Mouse (Mus musculus) embryonic facial prominence, embryonic 14.5 days (tissue): ENCODE data around the gene Tbx4. TPM values are rescaled to one million over a fixed set of nuclear protein-coding genes. Genes with fewer than 3 reads are reported as not detected.

Experiments used
- ATAC-seq: fragments of 200-750 bp; cut with Nextera tagmentation; 2 replicates; pipeline ENCODE4 v1.8.0; 2017; ENCODE audit warnings: low read depth, moderate number of reproducible peaks, moderate TSS enrichment
- DNase-seq: peaks from one replicate; pipeline ENCODE4 v3.0.0-alpha.2; 2015; ENCODE audit warnings: low spot score
- H3K27ac ChIP-seq: fragments of 300-500 bp; sonication (generic); replicated peaks from 2 replicates; pipeline ENCODE4 v1.5.1; 2014; ENCODE audit warnings: low read depth, mild to moderate bottlenecking, low read length, moderate library complexity
- H3K27me3 ChIP-seq: fragments of 300-500 bp; sonication (generic); replicated peaks from 2 replicates; pipeline ENCODE4 v1.6.1; 2014; ENCODE audit warnings: low read length; ENCODE audit not compliant: control insufficient read depth, insufficient read depth
- H3K36me3 ChIP-seq: fragments of 300-500 bp; sonication (generic); 2 replicates; pipeline ENCODE4 v1.6.1; 2014; ENCODE audit warnings: low read length, mixed read lengths; ENCODE audit not compliant: control insufficient read depth, insufficient read depth
- H3K4me1 ChIP-seq: fragments of 300-500 bp; sonication (generic); 2 replicates; pipeline ENCODE4 v1.6.1; 2014; ENCODE audit warnings: antibody characterized with exemption, low read length; ENCODE audit not compliant: control insufficient read depth, insufficient read depth
- H3K4me2 ChIP-seq: fragments of 300-500 bp; sonication (generic); 2 replicates; pipeline ENCODE4 v1.6.1; 2014; ENCODE audit warnings: low read depth, mild to moderate bottlenecking, low read length, moderate library complexity, mixed read lengths
- H3K4me3 ChIP-seq: fragments of 300-500 bp; sonication (generic); 2 replicates; pipeline ENCODE4 v1.5.1; 2014; ENCODE audit warnings: low read depth, mild to moderate bottlenecking, low read length
- H3K9ac ChIP-seq: fragments of 300-500 bp; sonication (generic); 2 replicates; pipeline ENCODE4 v1.6.1; 2014; ENCODE audit warnings: low read depth, mild to moderate bottlenecking, low read length, moderate library complexity, mixed read lengths
- H3K9me3 ChIP-seq: fragments of 300-500 bp; sonication (generic); 2 replicates; pipeline ENCODE4 v1.6.1; 2016; ENCODE audit warnings: low read length; ENCODE audit not compliant: control insufficient read depth
- WGBS: fragments of 180-500 bp; shearing (Covaris S2); extraction: QIAGEN DNeasy Blood & Tissue Kit; methylation state at CpG from one replicate; pipeline ENCODE4 v1.1.7; 2014; 5-methylcytosine and 5-hydroxymethylcytosine counted together
- polyA plus RNA-seq: library from polyadenylated mRNA; unstranded; fragments of >200 nt; fragmentation: Nextera tagmentation; extraction: Ambion mirVana; gene quantifications from 2 replicates; pipeline ENCODE4 v1.2.1, GENCODE M21; 2014

Gene Tbx4
- polyA plus RNA-seq, 1 experiment from 2014 or later = 0.85 TPM

DNA sequence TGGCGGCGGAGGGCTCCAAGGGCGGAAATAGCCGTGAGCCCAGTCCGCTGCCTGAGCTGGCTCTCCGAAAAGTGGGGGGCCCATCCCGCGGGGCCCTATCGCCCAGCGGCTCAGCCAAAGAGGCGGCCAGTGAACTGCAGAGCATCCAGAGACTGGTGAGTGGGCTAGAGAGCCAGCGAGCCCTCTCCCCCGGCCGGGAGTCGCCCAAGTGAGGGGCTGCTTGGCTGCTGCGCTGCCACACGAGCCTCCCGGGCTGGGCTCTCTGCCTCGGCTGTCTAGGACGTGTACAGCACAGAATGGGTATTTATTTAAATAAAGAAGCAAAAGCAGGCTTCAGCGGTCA is 45.4 kb upstream of the Tbx4 start:
- Histone ChIP-seq H3K4me2 (peak overlapping the region; percentile 72), H3K4me3 (peak overlapping the region; percentile 70), H3K9ac (peak overlapping the region; percentile 97), H3K9me3 (no peaks in the 10 kb centered on the region), H3K36me3 (peaks cover 36% of the 10 kb centered on the region), H3K4me1 (peaks cover 11% of the 10 kb centered on the region), H3K27me3 (peaks cover 51% of the 10 kb centered on the region; the same call in 1 of the 2 replicates), H3K27ac (peak overlapping the region; percentile 94)
- DNase-seq (no peak), ATAC-seq (no peak)
- WGBS = 8% methylated on average over 17 of the region's 21 CpGs

DNA sequence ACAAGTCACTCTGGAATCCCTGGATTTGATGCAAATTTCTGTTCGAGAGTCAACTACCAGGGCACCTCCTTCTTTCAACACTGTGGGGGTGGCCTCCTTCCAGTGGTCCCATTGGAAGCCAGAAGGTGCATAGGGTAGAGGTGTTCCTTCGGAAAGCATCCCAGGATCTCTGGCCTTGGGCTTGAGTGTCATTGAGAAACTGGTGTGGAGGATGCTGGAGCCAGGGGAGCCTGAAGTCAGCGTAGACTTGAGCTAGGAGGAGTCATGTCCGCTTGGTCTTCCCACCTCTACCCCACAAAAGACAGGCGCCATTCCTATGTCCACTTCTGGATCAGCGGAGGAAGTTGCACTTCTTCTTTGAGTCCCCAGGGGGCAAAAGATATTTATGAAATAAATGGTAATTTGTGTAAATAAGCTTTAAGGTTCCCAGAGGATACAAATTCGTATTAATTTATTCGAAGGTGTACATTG is 45.0 kb upstream of the Tbx4 start:
- Histone ChIP-seq H3K4me3 (peak overlapping the region; percentile 70), H3K27me3 (peaks cover 46% of the 10 kb centered on the region; the same call in 1 of the 2 replicates), H3K27ac (peak overlapping the region; percentile 94), H3K9me3 (no peaks in the 10 kb centered on the region), H3K36me3 (peaks cover 36% of the 10 kb centered on the region), H3K4me1 (peaks cover 11% of the 10 kb centered on the region), H3K9ac (peak overlapping the region; percentile 97), H3K4me2 (peak overlapping the region; percentile 72)
- ATAC-seq (no peak), DNase-seq (peak; percentile 48)
- 18% methylated on average over 8 of the region's 8 CpGs for WGBS

DNA sequence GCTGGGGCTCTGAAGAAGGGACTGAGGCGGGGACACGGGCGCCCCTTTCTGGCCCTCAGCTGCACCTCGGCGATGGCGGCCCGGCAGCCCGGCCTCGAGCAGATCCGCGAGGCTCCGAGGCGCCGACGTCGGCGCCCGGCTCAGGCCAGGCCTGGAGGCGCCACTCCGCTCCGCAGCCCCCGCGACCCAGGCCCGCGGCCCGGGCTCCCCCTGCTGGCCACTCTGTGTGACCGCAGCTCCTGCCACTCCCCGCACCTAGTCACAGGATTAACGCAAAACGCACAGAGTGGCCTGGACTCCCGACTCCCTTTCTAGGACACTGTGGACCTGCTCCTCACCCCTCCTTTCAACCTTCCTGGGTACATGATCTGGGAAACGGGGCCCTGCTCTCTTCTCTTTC is 44.2 kb upstream of the Tbx4 start:
- WGBS = 0% methylated on average over 15 of the region's 32 CpGs
- Histone ChIP-seq H3K4me3 (peak overlapping the region; percentile 70), H3K4me2 (peak overlapping the region; percentile 72), H3K27me3 (peaks cover 40% of the 10 kb centered on the region; the same call in 1 of the 2 replicates), H3K27ac (peak overlapping the region; percentile 94), H3K36me3 (peaks cover 31% of the 10 kb centered on the region), H3K9me3 (no peaks in the 10 kb centered on the region), H3K9ac (peak overlapping the region; percentile 97), H3K4me1 (peaks cover 11% of the 10 kb centered on the region)
- ATAC-seq (peak; percentile 45), DNase-seq (peak; percentile 87)

DNA sequence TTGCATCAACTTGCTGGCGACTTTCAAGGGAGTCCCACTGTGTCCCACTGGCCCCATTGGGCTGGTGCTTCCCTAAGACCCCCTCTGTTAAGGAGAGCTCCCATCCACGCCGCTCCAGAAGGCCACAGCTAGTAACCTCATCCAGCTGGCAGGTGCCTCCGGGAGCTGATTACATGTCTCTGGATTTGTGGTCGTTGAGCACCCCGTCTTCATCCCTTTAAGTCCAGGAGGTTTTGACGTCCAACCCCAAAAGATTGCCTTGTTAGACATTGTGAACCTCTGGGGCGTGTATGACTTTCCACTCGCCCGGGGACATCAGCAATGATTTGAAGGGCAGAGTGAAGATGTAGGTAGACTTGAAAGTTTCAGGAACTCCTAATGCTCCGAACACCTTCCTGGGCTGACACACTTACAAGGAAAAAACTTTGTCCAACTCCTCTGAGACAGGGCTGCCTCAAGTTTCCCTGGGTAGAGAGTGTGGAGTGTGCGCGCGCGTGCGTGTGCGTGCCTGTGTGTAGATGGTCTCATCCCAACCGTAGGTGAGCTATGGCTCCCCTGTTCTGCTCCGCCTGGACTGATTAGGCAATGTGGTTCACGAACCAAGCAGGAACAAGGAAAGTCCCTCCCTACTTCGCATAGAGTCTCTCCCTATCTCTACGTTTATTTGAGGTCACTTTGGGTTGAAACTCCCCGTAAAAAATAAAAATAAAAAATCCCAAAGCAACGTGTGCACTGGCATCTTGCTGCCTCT is 43.5 kb upstream of the Tbx4 start:
- Histone ChIP-seq H3K27ac (peak overlapping the region; percentile 94), H3K36me3 (peaks cover 23% of the 10 kb centered on the region), H3K4me2 (peak overlapping the region; percentile 72), H3K4me1 (peaks cover 11% of the 10 kb centered on the region; the same call in 1 of the 2 replicates), H3K9ac (peak overlapping the region; percentile 97), H3K27me3 (peaks cover 33% of the 10 kb centered on the region; the same call in 1 of the 2 replicates), H3K4me3 (peak overlapping the region; percentile 70), H3K9me3 (no peaks in the 10 kb centered on the region)
- ATAC-seq (peak; percentile 2; the same call in 1 of the 2 replicates), DNase-seq (peak; percentile 45)
- 5% methylated on average over 24 of the region's 24 CpGs for WGBS

DNA sequence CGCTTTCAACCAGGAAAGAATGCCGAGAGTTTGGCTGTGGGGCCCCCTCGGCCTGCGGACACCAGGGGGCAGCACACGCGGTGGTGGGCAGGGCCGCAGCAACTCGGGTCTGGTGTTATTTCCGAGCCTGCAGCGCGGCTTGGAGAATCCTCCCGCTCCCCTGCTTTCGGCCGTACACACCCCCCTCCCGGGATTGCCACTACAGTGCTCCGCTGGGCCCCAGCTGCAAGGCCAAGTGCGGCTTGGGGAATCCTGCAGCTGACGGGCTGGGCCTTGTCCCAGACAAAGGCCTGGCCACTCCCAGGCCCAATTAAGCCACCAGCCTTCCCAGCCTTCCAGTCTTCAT is 42.9 kb upstream of the Tbx4 start:
- Histone ChIP-seq H3K9me3 (no peaks in the 10 kb centered on the region), H3K36me3 (peaks cover 17% of the 10 kb centered on the region), H3K27ac (peak overlapping the region; percentile 94), H3K27me3 (peaks cover 30% of the 10 kb centered on the region; the same call in 1 of the 2 replicates), H3K4me3 (peak overlapping the region; percentile 70), H3K4me1 (peaks cover 11% of the 10 kb centered on the region; the same call in 1 of the 2 replicates), H3K4me2 (peak overlapping the region; percentile 72), H3K9ac (peak overlapping the region; percentile 97)
- peak; percentile 95 for DNase-seq
- ATAC-seq = peak; percentile 69
- WGBS = under 1% methylated on average over 15 of the region's 18 CpGs

DNA sequence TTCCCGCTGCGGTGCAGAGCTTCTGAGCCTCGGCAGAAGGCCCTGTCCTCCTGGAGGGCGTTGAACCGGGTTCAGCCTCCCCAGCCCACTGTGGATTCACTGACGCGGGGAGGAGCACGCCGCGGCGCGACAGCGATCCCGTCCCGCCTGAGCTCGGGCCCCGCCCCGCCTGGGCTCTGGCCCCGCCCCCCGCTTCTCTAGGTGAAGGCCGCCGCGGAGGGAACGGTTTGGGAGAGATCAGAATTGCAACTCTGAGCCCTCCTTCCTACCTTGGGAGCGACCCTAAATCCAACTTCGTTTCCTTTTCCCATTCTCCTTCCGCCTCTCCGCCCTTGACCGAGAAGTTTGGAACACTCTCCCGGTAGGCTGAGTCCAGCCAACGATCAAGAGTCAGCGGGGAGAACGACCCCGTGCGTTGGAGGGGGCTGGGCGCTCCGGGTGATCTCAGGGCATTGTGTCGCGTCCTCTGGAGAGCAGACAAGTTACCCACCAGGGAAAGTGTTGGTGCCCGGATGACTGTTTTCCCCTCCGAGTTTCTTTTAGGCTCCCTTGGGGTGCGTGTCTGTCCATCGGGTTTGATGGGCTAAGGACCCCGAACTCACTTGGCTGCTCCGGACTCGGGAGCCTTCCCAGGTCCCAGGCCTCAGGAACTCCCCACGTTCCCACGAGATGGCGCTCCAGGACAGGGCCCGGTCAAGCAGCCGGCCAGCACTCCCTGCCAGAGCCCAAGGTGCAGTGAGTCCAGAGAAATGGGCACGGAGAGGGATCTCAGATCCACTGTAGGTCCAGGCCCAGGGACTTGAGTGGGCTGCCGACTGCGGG is 41.9 kb upstream of the Tbx4 start:
- peak overlapping the region; percentile 72 for H3K4me2 ChIP-seq
- peaks cover 11% of the 10 kb centered on the region; the same call in 1 of the 2 replicates for H3K4me1 ChIP-seq
- no peaks in the 10 kb centered on the region for H3K9me3 ChIP-seq
- DNase-seq (peak; percentile 93), ATAC-seq (peak; percentile 47)
- H3K36me3 ChIP-seq = peaks cover 14% of the 10 kb centered on the region; the same call in 1 of the 2 replicates
- peak overlapping the region; percentile 70 for H3K4me3 ChIP-seq
- peaks cover 24% of the 10 kb centered on the region; the same call in 1 of the 2 replicates for H3K27me3 ChIP-seq
- H3K27ac ChIP-seq = peak overlapping the region; percentile 94
- WGBS = under 1% methylated on average over 46 of the region's 54 CpGs
- peak overlapping the region; percentile 97 for H3K9ac ChIP-seq

DNA sequence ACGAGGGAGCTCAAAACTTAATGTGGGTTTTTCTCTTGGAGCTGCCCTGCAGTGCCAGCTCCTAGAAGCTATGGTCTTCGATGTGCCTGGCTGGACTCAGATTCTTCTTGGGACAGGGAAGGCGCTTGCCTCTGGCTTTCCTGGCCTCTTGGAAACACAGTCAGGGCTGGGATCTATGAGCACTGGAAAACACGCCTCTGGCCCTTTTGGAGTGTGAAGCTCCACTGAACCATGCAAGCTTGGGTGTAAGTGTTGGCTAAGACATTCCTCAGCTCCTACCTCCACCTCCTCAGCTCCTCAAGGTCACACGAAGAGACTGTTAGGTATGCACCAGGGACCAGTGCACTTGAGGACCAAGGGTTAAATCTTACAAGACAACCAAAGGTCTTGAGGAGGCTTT is 41.3 kb upstream of the Tbx4 start:
- H3K27ac ChIP-seq = no peak overlapping the region
- H3K4me1 ChIP-seq = peaks cover 11% of the 10 kb centered on the region; the same call in 1 of the 2 replicates
- peaks cover 18% of the 10 kb centered on the region; the same call in 1 of the 2 replicates for H3K27me3 ChIP-seq
- no peaks in the 10 kb centered on the region for H3K9me3 ChIP-seq
- H3K4me2 ChIP-seq = peak overlapping the region; percentile 72
- H3K9ac ChIP-seq = peak overlapping the region; percentile 97
- H3K36me3 ChIP-seq = peaks cover 12% of the 10 kb centered on the region; the same call in 1 of the 2 replicates
- 27% methylated on average over 5 of the region's 5 CpGs for WGBS
- DNase-seq = no peak
- H3K4me3 ChIP-seq = peak overlapping the region; percentile 70; the same call in 1 of the 2 replicates
- ATAC-seq = no peak

DNA sequence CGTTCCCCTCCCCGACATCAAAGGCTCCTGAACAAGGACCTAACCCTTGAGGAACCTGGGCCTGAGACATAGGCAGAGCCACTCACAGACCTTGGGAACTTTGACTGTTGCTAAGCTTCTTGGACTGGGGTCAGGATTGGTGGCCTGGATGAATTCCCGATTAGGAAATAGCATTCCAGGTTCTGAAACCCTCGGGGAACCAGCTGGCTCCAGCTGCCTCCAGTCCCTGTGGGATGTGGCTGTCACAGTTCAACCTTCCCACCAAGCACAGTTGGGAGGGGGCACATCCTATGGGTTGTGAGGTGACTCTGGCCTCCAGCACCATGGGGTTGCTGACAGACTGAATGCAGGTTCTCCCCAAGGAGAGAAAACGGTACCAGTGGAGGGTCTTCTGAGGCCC is 40.3 kb upstream of the Tbx4 start:
- 43% methylated on average over 5 of the region's 5 CpGs for WGBS
- Histone ChIP-seq H3K27me3 (peaks cover 9% of the 10 kb centered on the region; the same call in 1 of the 2 replicates), H3K27ac (no peak overlapping the region), H3K4me2 (no peak overlapping the region), H3K9me3 (no peaks in the 10 kb centered on the region), H3K36me3 (peaks cover 3% of the 10 kb centered on the region; the same call in 1 of the 2 replicates), H3K4me1 (0 out of 2 replicates have a peak, but pooled peaks cover 6% of the 10 kb centered on the region), H3K9ac (no peak overlapping the region), H3K4me3 (no peak overlapping the region)
- ATAC-seq (no peak), DNase-seq (no peak)
